8 mouse cellular contexts compared by ENCODE assay signal in genomic region chr8:46547245-46547644, GRCm38 (mm10). TPM values are rescaled to one million over a fixed set of nuclear protein-coding genes. Genes with fewer than 3 reads are reported as not detected.
DNase-seq lines count a peak whose midpoint lies in the region; ATAC-seq and TF ChIP-seq lines count a peak whose summit lies in the region.

No protein-coding gene starts in this region.

- TF ChIP-seq POLR2A in heart, adult 2 months (IDR thresholded peaks at IDR 0.05; ENCODE audit: insufficient read depth, low read depth, low read length): no peak

- 30% methylated on average over 4 of the region's 4 CpGs for WGBS in heart, adult 2 months

- no peaks in the 10 kb centered on the region for H3K27me3 ChIP-seq in heart, adult 2 months (ENCODE audit: control insufficient read depth, insufficient read depth, low read length)

- TF ChIP-seq CTCF in heart, adult 2 months (IDR thresholded peaks at IDR 0.05): peak; percentile 85

- no peaks in the 10 kb centered on the region for H3K79me2 ChIP-seq in heart, adult 2 months (replicated peaks; ENCODE audit: control insufficient read depth, insufficient read depth, low read length)

- intact Hi-C loops in heart, adult 2 months (cut with DNase I): loop anchor here (1.0 to 10.0 kb wide), 5 partner anchors 76 to 362 kb away; partner anchors contain the start of gene Acsl1

- H3K27ac ChIP-seq in heart, adult 2 months: no peak overlapping the region

- H3K9ac ChIP-seq in heart, adult 2 months (ENCODE audit: low read depth, low read length): no peak overlapping the region

- no peak overlapping the region for H3K4me3 ChIP-seq in heart, adult 2 months

- no peak for DNase-seq in frontal cortex, postnatal 14 days (ENCODE audit: low spot score in 2 of 2)
- peak; percentile 33 to 46 for DNase-seq in B cell, adult 2 months
- peak; percentile 77 for DNase-seq in brain, adult 2 months (ENCODE audit: low read depth, low spot score)
- peak in 1 of 2 experiments; percentile 21 for DNase-seq in heart, adult 2 months
- DNase-seq in layer of hippocampus, adult 9-11 months: peak; percentile 40
- no peak for DNase-seq in frontal cortex, postnatal 10 days (ENCODE audit: low spot score in 2 of 2)

- TF ChIP-seq EP300 in heart, adult 2 months (IDR thresholded peaks at IDR 0.05; ENCODE audit: insufficient read depth, low read depth, low read length): no peak

- peaks cover 1% of the 10 kb centered on the region; the same call in 1 of the 2 replicates for H3K4me1 ChIP-seq in heart, adult 2 months (ENCODE audit: control insufficient read depth, insufficient read depth, low read length)

- H3K36me3 ChIP-seq in heart, adult 2 months (ENCODE audit: control insufficient read depth, insufficient read depth, low read length): no peaks in the 10 kb centered on the region

- ATAC-seq in frontal cortex, adult (ENCODE audit: low TSS enrichment): 0 out of 2 replicates have a peak, but pooled peaks have one; percentile 38
- ATAC-seq in neutrophil, adult 5-6 weeks (ENCODE audit: extremely low read depth, insufficient number of reproducible peaks, low FRiP score, poor library complexity, severe bottlenecking): peak; percentile 36; the same call in 1 of the 2 replicates

RNA-seq across cellular contexts. Expression of gene Cenpu, which starts 4.6 kb away (rescaled TPM):
- under 1 TPM; 0.30 to 0.73 TPM for total RNA-seq in heart, adult 2 months (2021)
- 0.21 and 0.50 TPM in 2 replicates for polyA plus RNA-seq in heart, adult 2 months (2012; rRNA removed)
- total RNA-seq in neutrophil, adult 5-6 weeks (2017): 5.9 and 10.5 TPM in 2 replicates

Comparison
In these comparisons a context has a peak if more than half of its experiments do, and no peak if none do; other contexts are left out.
1. DNase-seq: peak in B cell, adult 2 months (2 of 2), brain, adult 2 months (single experiment) and layer of hippocampus, adult 9-11 months (single experiment); none in frontal cortex, postnatal 14 days (0 of 2) and frontal cortex, postnatal 10 days (0 of 2).